Mouse (Mus musculus) 3134 (cell line): ENCODE results near the gene Shld2.
"Not testable (repeated sequence)": the region's sequence is repeated elsewhere in the genome, so short reads cannot be mapped to it uniquely, and the experiment has no call there.

ENCODE experiments used
- DNase-seq: peaks from one replicate; pipeline ENCODE4 v3.0.0-alpha.2; 2011; ENCODE audit warnings: low spot score; ENCODE audit not compliant: insufficient read length; ENCODE audit errors: extremely low read depth

Gene Shld2

DNA sequence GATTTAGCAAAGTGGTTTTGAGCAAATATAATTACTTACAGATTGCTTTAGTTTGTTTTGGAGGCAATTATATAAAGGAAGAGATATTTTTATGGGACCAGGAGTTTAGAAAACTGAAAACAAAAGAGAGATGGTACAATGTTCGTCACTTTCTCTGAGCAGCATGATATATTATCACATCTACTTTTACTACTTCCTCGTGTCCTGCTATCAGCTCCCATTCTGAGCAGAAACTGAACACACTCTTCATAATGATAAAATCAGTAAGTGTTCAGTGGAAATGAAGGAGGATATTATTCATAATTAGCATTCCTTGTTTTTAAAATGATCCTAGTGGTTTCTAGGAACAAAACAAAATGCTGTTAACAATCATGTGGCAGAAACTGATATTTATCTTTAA, 21.9 kb downstream of the Shld2 start:
- DNase-seq, result no peak

DNA sequence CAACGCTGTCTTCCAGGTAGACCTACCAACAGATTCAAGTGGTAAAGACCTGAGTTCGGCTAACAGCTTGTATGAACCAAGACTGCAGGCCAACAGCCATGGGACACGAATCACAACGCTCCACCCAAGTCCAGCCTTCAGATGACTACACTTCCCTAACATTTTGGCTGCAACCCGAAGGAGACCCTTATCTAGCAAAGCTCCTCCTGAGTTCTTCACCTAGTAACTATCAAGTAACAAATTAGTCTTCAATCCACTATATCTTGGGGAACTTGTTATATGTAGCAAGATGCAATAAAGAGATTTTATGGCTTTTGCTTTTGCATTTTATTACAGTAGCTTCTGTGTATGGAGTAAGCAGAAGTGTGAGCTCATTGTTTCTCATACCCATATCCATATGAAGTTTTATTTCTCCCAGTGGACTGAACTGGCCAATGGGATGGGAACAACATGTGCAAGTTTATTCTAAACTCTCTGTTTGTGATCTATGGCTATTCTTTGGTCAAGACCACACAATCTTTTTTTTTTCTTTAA, 28.5 kb downstream of the Shld2 start:
- DNase-seq, result no peak

DNA sequence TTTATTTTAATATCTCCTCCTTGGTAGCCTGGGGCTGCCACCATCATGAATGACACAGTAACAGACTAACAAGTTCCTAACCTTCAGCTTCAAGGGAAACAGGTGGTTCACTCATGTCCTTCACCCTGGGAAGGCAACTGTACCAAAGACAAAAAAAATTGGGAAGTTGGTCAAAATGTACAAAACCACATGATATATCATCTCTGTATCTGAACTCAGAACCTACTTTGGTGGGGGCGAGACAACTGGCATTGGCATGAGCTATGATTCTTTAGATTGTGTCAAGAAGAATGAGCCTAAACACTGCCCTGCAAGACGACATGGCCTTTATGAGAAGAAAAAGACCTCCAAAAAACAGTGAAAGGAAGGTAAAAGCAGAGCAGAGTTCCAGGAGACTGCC, 29.5 kb downstream of the Shld2 start:
- DNase-seq, result no peak

DNA sequence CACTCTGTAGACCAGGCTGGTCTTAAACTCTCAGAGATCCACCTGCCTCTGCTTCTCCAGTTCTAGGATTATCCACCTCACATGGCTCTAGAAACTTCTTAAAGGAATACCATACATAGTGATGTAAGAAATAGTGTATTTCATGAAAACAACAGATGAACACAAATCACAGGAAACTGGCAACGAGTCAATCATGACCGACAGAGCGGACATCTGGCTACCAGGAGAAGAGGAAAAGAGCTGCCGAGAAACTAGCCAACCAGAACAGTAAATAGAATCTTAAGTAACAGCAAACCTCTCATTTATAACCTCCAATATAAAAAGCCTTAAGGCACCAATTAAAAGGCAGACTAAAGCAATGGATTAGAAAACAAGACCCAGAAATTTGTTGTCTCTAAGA, 30.6 kb downstream of the Shld2 start:
- DNase-seq, result no peak

DNA sequence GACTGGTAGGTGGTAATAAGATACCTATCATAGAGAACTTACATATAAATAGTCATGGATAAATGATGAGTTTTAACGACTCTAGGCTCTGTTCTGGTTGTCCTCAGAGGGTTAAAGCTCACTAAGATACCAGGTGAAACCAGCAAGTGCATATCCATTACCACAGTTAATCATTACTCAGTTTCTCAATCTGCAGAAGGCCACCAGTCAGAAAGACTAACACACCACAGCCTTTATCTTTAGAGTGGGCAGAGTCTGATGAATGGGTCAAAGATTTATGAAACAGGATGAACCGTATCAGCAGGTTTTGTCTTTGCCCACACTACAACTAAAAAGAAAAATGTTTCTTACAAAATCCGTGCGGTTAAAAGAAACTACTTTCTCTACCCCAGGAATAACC, 35.1 kb downstream of the Shld2 start:
- DNase-seq, result no peak

DNA sequence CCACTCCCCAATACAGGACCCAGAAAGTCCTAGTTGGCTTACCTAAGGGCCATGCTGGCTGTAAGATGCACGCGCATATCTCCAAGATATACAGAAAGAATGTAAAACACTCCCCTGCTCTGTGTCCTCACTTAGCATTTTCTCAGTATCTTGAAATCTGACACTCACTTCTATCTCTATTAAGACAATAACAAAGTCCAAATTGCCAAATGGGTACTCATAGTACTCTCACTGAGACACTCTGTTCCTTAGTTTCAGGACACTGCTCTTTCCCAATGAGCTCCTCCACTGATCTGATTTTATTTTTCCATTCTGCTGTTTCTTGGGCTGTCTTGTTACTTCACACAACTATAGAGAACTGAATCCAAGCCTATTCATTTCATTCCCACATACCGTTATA, 36.2 kb downstream of the Shld2 start:
- no peak for DNase-seq

DNA sequence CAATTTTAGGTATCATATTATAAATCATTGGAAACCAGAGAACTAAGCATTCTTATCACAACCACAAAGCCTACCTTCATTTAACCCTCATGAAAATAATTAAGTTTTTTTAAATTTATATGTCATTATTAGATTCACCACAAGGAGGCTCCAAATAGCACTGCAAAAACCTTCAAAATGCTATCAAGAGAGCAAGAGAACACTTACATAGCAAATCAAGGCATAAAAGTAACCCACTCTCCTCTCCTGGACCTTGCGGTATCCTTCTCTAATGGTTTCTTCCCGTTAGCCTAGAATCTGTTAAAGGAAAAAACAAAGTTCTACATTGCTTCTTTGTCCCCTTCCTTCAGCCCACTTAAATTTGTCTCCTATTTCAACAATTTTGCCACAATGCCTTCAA, 37.0 kb downstream of the Shld2 start:
- no peak for DNase-seq

DNA sequence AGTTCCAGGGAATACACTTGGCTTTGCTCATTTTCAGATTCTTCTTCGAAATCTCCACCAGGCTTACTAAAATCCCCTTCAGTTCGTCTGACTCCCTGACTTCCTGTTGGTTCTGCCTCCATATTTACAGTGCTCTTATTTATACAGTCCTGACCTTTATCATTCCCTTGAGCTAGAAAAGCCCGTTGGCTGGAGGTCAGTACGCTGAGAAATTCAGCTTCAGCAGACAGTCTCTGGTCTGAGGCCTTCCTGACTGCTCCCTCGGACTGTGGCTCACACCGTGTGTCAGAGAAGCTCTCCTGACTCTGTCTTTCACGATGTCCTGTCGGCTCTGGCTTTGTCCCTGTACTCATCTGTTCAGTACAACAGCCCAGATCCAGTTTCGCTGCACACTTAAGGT, 42.2 kb downstream of the Shld2 start:
- no peak for DNase-seq

DNA sequence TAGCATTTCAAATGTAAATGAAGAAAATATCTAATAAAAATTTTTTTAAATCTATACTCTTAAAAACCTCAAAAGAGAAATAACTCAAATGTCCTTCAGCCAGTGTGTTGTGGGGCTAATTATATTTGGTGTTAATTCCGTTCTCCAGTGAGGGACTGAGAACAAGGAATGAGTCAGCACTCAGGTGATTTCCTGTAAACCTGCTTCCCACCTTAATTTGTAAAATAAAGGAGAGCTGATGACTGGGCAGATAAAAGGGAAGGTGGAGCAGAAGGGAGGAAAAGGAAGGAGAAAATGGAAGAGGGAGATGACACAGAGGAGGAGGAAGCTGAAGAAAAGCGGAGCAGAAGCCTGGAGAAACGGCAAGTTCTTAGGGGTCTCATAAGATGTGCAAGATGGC, 51.8 kb downstream of the Shld2 start:
- DNase-seq, result not testable (repeated sequence)

DNA sequence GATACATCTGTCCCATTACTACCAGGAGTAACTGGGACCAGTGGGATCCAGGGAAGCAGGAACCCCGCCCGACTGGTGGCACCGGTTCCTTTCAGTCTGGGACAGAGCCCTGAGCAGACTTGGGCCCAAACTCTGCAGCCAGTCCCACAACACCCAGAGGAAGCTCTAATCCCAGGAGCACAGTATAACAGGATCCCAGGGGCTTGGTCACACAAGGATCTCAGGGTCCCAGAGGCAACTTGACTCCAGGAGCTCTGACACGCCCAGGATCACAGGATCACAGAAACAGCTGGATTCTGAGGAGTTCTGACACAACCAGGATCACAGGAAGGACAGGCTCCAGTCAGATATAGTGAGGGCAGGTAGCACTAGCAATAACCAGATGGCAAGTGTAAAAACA, 57.0 kb downstream of the Shld2 start:
- DNase-seq, result no peak

DNA sequence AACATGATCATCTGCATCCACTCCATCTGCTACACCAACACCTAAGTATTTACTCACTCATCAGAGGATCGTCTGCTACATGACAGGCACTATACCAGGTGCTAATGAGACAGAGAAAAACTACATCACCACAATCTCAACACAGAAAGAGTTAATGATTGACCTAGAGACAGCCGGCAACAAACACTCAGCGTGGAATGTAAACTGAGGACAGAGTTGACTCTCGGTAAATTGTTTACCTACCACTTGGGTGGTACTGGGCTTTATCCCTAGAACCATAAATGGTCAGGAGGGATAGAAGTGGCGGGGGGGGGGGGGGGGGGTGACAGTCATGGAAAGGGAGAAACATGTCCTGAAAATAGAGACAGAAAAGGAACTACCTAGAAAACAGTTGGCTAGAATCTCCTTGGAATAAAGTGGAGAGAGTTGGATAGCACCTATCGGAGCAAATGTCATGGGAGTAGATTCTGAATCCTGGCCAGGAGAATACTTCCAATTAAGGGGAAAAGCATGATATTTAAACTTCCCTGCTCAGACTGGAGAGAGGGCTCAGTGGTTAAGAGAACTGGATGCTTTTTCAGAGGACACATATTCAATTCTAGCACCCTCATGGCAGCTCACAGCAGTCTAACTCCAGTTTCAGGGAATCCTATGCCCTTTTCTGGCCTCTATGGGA, 57.7 kb downstream of the Shld2 start:
- DNase-seq, result no peak

DNA sequence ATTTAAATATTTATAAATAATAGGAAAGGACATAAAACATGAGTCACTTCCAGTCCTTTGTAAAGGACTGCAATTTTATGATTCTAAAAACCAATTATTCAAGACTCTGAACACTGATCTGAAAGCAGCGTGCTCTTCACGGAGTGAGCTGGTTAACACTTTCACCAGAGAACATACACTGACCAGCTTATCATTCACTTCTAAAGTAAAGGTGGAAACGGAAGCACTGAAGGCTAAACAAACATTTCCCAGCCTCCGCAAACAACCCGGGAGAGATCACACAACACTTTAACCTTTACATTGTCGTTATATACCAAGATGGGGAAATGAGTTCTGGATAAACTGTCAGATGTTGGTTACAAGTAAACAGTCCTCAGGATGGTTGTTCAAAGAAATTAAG, 69.6 kb downstream of the Shld2 start:
- DNase-seq, result no peak

DNA sequence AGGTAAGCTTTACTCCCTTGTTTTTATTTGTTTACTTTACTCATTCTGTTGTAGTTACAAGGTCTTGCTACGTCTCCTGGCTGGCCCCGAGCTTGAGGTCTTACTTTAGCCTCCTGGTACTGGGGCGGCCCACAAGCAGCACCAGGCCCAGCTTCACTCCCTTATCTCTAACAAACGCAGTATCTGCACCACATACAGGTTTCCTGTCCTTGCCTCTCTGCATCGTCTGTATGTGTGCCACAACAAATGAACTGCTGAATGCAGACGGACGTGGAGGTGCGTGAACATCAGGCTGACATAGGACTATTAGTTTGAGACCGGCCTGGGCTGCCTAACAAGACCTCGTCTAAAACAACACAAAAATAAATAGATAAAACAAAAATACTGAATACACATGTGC, 70.0 kb downstream of the Shld2 start:
- DNase-seq, result no peak

DNA sequence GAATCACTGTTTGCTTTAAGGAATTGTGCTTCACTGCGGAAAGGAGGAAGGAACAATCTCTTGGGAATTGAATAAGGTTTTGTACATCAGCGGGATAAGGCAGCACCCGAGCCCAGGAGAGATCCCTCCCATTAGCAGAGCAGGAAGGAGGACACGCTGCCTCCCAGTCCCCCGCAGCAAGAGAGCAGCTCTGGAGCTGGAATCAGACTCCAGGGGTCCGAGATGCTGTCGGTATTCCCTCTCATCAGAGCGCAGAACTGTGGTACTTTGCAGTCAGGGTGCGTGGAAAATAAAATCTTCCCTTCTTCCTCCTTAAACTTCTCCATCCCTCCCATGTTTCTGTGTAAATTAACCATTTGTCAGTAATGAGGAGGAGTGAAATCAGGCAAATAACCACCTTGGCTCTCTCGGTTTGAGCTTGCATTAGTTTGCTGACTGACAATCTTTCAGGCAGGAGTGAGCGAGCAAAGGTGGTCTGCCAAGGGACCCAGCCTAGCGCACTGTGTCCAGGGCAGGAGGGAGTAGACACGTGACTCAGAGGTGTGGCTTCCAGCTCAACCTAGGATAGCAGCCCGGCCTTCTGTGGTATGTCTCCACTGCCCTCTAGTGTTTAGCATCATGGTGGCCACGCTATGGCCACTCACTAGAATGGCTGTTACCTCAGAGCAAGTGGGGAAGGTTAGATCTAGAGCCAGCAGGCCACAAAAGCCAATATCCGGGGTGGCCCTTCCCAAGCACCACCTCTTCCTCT, 75.5 kb downstream of the Shld2 start:
- peak; percentile 43 for DNase-seq

DNA sequence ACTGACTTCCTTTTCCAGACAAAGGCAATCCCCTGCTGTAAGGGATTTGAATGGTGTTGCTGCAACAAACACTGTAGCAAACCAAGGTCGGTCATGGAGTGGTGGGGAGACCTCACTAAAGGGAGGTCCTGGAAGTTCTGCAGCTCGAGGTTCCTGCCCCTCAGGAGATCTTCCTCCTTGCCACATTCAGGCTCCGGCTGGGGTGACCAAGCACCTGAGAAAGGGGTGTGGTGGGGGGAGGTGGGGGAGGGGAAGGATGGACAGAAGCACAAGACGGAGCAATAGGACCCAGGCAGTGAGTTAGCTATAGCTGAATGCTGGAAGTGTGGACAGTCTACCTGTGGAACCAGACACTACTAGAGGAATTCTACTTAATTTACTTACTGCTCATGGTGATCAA, 76.4 kb downstream of the Shld2 start:
- no peak for DNase-seq

DNA sequence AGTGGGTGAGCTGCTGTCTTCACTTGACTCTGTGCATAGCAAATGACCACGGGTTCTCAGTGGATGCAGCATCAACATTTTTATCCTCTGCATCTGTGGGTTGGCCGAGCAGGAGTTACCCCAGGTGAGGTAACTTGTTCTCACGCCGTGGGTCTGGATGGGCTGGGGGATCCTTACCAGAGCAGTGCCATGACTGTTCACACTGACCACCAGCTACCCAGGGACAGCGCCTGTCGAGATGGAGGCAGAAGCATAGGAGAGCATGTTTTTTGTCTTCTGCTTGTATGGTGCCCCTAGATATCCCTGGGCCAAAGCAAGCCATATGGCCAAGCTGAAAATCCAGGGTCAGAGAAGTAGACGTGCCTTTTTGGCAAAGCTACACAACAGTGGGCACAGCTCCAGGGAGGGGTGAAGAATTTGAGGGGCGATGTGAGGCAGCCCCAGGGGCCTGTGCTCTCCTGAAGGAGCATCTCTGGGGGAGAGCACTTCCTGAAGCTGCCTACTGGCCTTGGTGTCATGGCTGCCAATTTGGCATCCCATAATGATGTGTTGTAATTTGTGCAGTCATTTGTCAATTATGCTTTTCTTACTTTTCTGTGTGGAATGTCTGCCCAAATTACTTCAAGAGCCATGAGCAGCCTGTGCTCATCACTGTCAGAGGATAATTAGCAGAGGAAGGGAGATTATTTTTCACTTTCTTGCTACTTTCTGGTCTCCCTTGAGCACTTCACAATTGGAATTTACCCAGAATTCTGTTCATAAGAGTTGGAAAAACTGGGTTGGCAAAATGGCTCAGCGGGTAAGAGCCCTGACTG, 77.2 kb downstream of the Shld2 start:
- no peak for DNase-seq

DNA sequence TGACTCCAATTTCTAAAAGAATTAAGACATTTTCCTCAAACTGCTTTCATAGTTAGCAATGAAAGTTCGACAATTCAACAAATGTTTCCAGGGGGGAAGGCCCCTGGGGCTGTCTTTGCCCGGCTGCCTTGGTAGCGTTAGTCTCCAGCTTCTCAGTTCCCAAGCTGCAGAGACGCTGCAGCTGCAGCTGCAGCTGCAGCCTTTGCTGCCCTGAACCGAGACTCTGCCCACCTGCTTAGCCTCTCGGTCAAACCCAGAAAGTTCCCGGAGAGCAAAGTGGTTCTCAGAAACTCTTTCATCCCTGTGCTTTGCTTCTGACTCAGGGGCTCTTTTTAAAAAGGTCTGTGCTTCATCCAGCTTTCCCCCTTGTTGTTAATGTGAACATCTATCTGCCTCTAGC, 78.0 kb downstream of the Shld2 start:
- no peak for DNase-seq

DNA sequence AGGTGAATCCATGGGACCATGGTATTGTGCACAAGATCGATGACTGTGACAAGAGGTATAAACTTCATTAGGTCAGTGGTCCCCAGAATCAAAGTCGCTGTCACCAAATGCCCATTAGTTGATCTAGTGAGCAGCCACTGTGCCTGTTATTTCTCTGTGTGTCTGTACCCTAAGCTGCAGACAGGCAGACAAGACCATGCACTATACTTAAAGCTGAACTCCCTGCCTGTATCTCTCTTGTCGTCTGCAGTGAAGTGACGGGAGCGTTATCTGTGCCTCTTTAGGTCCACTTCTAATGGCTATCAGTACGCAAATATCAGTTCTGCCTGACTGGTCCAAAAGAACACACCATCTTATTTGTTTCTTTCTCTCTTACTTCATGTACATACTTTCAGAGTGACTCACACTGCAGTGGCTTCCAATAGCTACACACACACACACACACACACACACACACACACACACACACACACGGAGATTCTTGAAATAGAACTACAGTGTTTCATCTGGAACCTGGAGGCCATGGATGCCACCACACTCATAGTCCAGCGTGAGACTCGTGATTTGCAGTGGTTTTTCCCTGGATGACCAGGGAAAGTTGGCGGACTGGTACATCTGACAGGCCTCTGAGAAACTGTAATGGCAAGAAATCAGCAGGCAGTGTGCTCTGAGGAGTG, 81.3 kb downstream of the Shld2 start:
- DNase-seq, result peak; percentile 74

DNA sequence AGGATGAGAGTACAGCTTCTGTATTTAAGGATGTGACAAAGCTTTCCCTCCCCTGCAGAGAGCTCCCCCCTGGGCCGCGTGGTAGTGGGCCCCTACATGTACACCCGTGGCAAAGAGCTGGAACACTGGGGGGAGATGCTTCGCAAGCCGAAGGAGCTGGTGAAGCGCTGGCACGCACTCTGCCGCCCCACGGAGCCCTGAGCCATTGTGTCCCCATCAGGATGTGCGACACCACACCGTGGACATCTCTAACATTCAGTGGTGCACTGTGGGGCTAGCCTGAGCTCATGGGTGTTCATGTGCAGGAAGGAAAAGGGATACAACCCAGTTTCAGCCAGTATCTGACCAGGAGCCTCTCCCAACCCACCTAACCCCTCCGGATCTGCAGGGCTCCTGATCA, 82.3 kb downstream of the Shld2 start:
- DNase-seq, result no peak

DNA sequence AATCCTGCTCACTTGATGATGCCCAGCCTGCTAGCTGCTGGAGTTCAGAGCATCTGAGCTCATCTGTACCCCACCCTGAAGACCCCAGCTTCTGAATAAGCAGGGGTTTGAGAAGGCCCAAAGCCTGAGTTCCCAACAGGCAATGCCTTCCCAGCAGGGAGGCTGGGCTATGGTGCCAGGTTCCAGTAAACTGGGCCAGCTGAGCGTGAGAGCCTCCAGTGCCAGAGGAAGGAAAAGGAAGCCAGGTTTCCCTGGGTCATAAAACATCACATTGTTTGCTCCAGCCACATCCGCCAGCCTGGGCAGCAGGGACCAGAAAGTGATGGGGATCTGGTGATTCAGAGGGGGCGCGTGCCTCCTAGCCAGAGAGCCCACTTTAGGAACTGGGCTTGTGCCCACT, 83.7 kb downstream of the Shld2 start:
- DNase-seq, result no peak

DNA sequence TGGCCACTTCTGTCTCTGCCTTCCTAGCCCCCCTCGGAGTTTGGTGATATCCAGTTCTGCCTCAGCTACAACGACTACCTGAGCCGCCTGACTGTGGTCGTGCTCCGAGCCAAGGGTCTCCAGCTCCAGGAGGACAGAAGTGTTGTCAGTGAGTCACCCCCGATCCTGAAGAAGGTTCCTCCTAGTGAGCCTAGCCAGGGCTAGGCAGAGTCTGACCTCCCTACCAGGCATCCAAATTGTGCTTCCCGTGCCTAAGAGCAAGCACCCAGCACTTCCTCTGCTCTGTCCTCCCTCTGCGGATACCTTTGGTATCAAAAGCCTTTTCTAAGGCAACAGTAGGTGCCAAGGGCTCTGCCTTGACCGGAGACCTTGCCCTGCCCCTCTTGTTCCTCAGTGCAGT, 84.3 kb downstream of the Shld2 start:
- DNase-seq, result no peak
